Mouse (Mus musculus) bone marrow macrophage, adult 2 months (primary cell): ENCODE measurements around the gene Gm9970. TPM values are rescaled to one million over a fixed set of nuclear protein-coding genes. Genes with fewer than 3 reads are reported as not detected.

Experiments
- H3K27ac ChIP-seq: 2 replicates; pipeline ENCODE4 v1.5.1; 2012; ENCODE audit warnings: low read depth, low read length; ENCODE audit not compliant: insufficient read depth
- H3K4me1 ChIP-seq: 2 replicates; pipeline ENCODE4 v1.6.1; 2012; ENCODE audit warnings: low read length; ENCODE audit not compliant: control insufficient read depth, insufficient read depth
- H3K4me3 ChIP-seq: 2 replicates; pipeline ENCODE4 v1.5.1; 2012; ENCODE audit warnings: mild to moderate bottlenecking, low read length, moderate library complexity; ENCODE audit not compliant: insufficient read depth
- CTCF ChIP-seq: IDR thresholded peaks from 2 replicates; pipeline ENCODE4 v1.5.1; 2012; ENCODE audit warnings: low read depth, mild to moderate bottlenecking, low read length, moderate library complexity
- POLR2A ChIP-seq: IDR thresholded peaks from 2 replicates; pipeline ENCODE4 v1.6.1; 2012; ENCODE audit warnings: mild to moderate bottlenecking, low read depth, low read length, borderline replicate concordance
- polyA plus RNA-seq: library from polyadenylated mRNA; stranded (reverse); fragments of >200 nt; gene quantifications from 2 replicates; pipeline ENCODE4 v1.2.4, GENCODE M21; 2012; ENCODE audit not compliant: missing spikeins, insufficient read depth, insufficient read length

The Gm9970 gene
- polyA plus RNA-seq, 1 experiment, result not detected

DNA sequence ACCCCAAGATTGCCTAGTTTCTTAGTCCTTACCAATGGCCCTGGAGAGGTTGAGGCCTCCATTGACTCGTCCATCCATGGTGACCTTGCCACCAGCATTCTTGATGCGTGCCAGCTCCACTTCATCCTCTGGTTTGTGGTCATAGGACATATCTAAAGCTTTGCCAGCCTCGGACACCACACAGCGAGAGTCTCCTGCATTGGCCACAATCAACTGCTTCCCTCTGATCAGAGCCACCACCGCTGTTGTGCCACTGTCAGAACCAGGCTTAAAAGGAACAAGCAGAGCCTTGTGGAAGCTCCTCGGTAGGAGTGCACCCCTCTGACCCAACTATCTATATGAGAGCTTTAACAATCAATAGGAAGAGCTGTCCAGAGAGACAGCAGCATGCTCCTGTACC is 36.6 kb downstream of the Gm9970 start:
- Histone ChIP-seq H3K27ac (no peak overlapping the region), H3K4me1 (peaks cover 6% of the 10 kb centered on the region), H3K4me3 (no peak overlapping the region)
- TF ChIP-seq CTCF, result no peak
- TF ChIP-seq POLR2A, result no peak

DNA sequence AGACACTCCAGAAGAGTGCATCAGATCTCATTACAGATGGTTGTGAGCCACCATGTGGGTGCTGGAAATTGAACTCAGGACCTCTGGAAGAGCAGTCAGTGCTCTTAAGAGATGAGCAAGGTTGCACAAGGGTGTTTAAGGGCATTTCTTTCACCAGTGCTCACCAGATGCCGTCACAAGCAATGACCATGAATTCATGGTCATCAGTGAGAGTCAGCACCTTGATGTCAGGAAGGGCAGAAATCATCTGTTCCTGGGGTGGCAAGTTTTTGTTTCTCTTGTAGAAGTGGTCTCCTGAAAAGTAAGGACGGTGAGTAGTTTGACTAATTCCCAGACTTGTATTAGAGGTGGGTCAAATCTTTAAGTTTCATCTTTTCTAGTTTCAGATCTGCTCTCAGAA is 37.2 kb downstream of the Gm9970 start:
- no peak overlapping the region for H3K4me3 ChIP-seq
- H3K27ac ChIP-seq, result no peak overlapping the region
- H3K4me1 ChIP-seq, result peaks cover 11% of the 10 kb centered on the region
- TF ChIP-seq CTCF (no peak), POLR2A (no peak)

DNA sequence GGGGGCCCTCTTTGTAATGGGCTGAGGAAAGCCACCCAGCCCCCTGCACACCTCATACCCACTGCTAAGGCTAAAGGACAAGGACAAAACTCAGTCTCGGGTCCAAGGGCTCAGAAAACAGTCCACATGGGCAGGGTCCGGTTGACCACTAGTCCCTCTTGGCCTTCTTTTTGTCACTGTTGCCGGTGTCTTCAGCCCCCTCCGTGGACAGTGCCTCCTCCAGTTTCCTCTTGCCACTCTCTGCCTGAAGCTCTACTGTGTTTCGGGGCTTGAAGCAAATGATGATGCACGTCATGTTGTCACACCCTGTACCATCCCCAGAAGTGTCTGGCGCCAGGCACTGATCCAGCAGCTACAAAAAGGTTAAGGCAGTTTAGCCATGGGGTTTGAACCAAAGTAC is 38.1 kb downstream of the Gm9970 start:
- Histone ChIP-seq H3K4me1 (peaks cover 17% of the 10 kb centered on the region), H3K4me3 (peak overlapping the region; percentile 65), H3K27ac (peak overlapping the region; percentile 83)
- TF ChIP-seq POLR2A (no peak), CTCF (no peak)

DNA sequence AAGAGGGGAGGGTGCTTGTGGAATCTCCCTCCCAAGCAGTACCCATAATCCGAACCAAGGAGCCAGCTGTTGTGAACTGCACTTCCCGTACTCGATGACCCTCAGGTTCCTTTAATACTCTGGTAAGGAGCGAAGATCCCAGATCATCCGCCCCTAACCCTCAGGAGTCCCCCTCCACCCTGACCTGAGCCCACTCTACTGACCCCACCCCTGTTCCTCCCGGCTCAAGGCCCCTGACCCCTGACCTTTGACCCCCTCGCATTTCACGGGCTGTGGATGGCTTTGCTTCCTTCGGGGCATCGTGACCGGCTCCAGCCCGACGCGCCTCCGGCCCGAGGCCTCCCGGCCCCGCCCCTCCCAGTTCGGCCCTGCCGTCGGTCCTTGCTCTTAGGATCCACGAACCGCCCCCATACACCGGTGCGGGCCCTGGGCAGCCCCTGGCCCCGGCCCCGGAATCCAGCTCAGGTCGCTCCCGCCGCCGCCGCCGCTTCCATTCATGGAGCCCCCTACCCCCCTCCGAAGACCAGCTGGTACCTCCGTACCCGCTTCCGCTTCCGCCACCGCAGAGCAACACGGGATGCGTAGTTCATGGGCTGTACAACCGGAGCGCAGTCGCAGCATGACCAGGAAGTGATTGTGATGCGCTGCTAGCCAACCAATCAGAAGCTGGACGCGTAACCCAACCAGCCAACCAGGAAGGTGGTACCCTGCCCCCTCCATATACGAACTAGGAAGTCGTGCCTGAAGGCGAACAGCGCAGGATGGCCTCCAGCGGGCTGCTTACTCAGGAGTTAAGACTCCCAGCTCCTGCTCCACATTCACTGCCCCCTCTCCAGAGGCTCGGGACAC is 39.1 kb downstream of the Gm9970 start, which contains the start of gene Zfp513:
Gene Zfp513, minus strand, starts transcription at position 562 of the 849 bp plus-strand sequence.
- peak within 1 kb of the TSS; percentile 85 for H3K27ac ChIP-seq
- TF ChIP-seq POLR2A, result no peak
- no peak for TF ChIP-seq CTCF
- peak within 1 kb of the TSS; percentile 65 for H3K4me3 ChIP-seq
- peaks cover 25% of the 10 kb centered on the region for H3K4me1 ChIP-seq

DNA sequence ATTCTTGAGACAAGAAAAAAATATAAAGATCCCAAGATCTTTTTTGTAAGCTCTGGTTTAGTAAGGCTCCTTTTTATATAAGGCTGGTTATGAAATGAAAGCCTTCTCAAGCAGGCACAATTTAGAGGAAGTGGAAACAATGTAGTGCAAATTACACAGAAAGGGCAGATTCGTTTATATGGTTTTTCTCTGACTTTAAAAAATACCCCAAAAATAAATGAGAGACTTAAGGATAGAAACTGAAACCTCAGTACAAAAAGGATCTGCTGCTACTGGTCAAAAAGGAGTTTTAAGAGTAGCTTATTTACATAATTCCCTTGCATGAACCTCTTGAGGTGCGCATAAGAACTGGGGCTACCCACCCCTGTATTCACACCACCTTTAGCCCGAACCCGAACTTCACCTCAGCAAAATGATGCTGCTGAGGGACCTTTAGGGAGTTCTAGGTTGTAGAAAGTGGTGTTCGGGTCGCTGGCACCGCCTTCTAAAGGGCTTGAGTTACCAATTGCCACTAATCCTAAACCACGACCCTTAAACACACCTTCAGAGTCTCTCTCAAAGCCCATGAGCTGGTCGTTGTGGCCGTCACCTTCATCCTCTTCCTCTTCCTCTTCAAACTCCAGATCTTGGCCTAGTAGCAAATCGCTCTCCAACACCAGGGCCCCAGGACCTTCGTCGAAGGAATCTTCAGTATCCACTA is 39.8 kb downstream of the Gm9970 start:
- TF ChIP-seq CTCF (no peak), POLR2A (no peak)
- Histone ChIP-seq H3K4me1 (peaks cover 33% of the 10 kb centered on the region), H3K4me3 (peak overlapping the region; percentile 65)

DNA sequence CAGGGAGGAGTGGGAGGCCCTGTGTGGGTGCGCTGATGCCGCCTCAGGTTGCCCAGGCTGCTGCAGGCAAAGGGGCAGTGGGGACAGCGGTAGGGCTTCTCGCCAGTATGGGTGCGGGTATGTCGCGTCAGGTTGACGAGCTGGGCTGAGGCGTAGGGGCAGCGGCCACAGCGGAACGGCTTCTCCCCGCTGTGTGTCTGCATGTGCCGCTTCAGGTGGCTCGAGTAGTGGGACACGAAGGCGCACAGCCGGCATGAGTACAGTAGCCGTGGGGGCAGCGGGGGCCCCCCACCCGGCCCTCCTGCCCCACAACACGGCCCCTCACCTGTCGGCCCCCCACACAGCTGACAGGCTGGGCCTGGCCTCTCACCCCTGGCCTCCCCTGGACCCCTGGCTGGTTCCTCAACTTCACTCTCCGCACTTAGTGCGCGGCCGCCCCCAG is 40.7 kb downstream of the Gm9970 start:
- H3K4me3 ChIP-seq, result peak overlapping the region; percentile 38
- peak overlapping the region; percentile 85; the same call in 1 of the 2 replicates for H3K27ac ChIP-seq
- peaks cover 39% of the 10 kb centered on the region for H3K4me1 ChIP-seq
- TF ChIP-seq CTCF, result no peak
- no peak for TF ChIP-seq POLR2A

More for the DNA sequence above, 39.8 kb downstream of the Gm9970 start:
- H3K27ac ChIP-seq, result peak overlapping the region; percentile 85

DNA sequence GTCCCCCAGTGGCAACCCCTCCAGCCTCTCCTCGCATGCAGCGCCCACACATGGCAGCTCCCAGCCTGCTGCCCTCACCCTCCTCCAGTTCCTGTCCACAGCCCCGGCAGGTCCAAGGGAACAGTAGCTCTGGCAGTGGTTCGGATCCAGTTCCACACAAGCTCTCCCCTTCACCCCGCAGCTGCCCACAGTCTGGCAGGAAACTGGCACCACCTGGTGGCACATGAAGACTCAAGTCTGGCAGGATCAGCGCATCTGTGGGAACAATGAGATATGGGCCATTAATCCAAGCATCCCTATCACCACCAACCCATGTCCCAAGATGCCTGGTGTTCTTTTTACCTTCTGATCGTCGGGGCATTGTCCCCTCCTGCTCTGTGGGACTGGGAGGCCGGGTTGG is 41.1 kb downstream of the Gm9970 start:
- Histone ChIP-seq H3K4me1 (peaks cover 44% of the 10 kb centered on the region), H3K4me3 (no peak overlapping the region), H3K27ac (no peak overlapping the region)
- no peak for TF ChIP-seq POLR2A
- TF ChIP-seq CTCF, result no peak

DNA sequence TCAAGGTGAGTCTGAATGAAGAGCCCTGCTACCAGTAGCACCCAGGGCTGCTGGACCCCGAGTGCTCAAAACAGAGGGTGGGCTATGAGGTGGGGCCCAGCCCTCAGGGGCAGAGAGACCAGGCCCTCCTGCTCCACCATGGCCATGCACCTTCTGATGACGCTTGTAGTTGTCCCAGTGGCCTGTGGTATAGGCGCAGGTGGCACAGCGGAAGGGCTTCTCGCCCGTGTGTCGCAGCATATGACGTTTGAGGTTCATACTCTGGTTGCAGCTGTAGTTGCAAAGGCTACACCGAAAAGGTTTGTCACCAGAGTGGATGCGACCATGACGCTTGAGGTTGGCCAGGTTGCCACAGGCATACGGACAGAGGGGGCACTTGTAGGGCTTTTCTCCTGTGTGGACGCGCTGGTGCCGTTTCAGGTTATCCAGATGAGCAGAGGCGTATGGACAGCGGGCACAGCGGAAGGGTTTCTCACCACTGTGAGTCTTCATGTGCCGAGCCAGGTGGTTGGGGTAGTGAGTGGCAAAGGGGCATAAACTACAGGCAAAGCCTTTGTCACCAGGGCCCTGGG is 41.6 kb downstream of the Gm9970 start:
- Histone ChIP-seq H3K4me1 (peaks cover 49% of the 10 kb centered on the region), H3K4me3 (no peak overlapping the region), H3K27ac (no peak overlapping the region)
- no peak for TF ChIP-seq CTCF
- TF ChIP-seq POLR2A, result no peak

DNA sequence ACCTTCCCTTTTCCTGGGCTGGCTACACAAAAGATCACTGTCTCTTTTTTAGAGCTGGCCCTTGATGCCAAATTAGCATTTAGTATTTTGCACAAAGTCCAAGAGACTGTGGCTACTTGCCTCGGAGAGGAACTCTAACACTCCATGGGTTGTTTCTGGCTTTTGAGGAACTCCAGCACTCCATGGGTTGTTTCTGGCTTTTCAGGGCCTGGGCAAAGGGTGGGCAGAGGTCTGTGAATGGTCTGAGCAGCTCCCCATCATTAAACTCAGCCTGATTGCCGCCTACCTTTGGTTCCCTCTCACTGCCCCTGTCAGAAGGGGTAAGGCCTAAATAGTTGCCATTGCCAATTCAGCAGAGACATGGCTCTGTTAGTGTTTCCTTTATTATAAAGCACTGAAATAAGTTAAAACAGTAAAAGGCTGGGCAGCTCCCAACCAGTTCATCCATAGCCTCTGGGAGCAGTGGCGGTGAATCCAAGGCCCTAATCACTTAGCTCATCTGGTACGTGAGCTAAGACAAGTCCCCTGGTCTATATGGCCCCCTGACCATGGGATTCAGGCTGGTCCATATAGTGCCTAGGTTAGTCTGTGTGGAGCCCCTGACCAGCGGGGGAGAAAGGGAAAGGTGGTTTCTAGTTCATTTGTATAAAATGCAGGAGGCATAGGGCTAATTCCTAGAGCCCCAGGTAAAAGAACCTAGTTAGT is 42.3 kb downstream of the Gm9970 start:
- TF ChIP-seq CTCF (no peak), POLR2A (no peak)
- no peak overlapping the region for H3K4me3 ChIP-seq
- peak overlapping the region; percentile 38 for H3K27ac ChIP-seq
- H3K4me1 ChIP-seq, result peaks cover 50% of the 10 kb centered on the region
